Mouse (Mus musculus) kidney, adult 9 months (tissue): Measurements from ENCODE around the gene Ust.

ENCODE experiments used
- DNase-seq: peaks from one replicate; pipeline ENCODE4 v3.0.0; 2022

Ust gene

GRCm38 (mm10) chr10:8427671-8428364 lies 90.8 kb downstream of the Ust start:
- no peak for DNase-seq

GRCm38 (mm10) chr10:8419496-8420009 lies 99.1 kb downstream of the Ust start:
- no peak for DNase-seq

- DNase-seq, result no peak
Observed at GRCm38 (mm10) chr10:8415474-8415873, 103.2 kb downstream of the Ust start.

DNA sequence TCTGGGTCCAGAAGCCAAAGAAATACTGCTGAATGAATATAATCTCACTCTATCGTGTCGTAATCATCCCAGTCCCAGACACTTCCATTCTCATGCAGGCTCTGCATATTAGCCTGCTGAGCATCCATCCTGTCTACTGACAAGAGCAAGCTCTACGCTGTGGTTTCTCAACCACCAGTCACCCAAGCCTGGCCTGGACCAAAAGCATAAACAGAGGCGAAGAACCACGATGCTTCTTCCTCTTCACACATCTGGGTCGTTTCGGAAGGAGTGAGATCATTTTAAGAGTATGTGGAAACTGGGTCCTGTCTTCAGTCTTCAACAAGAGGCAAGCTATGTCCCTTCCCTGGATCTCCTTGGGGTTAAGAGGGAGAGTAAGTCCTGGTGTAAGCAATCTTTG lies 103.6 kb downstream of the Ust start:
- DNase-seq, result no peak

GRCm38 (mm10) chr10:8405141-8405540 lies 113.5 kb downstream of the Ust start:
- DNase-seq, result no peak

DNA sequence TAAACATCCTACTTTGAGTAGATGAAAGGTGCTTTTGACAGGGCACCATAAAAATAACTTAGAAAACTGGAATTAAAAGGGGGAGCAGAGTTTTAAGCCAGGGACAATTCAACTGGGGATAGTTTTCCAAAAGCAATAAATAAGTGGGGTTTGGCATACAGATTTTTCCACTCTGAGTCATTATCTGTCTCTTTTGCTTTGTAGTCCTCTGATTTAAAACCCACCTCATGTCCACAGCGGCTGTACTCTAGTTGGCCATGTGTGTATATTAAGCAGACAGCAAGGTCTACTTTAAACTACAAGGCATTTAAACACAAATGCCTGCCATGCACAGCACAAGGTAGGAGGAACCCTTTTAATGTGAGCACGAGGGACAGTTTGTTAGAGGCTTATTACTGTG lies 126.4 kb downstream of the Ust start:
- DNase-seq, result no peak

- no peak for DNase-seq
Observed at GRCm38 (mm10) chr10:8391264-8391748, 127.3 kb downstream of the Ust start.

GRCm38 (mm10) chr10:8388239-8388638 lies 130.4 kb downstream of the Ust start:
- DNase-seq, result no peak

- no peak for DNase-seq
Observed at GRCm38 (mm10) chr10:8369894-8370500, 148.6 kb downstream of the Ust start.

DNA sequence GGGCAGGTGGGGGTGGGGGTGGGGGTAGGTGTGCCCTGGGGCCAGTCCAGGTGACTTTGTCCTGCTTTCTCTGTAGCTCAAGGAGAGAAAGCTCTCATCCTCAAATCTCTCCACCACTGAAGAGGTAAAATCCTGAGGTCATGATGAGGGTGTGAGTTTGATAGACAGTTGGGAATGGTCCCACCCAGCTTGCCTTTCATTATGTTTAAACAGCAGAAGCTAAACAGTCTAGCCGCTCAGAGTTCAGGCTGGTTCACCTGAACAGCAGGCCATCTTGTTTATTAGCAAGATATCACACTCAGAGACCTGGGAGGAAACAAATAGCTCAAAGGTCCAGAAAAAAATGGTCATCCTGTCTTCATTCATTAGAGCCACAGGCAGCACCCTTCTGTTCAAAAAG lies 152.8 kb downstream of the Ust start:
- no peak for DNase-seq

DNA sequence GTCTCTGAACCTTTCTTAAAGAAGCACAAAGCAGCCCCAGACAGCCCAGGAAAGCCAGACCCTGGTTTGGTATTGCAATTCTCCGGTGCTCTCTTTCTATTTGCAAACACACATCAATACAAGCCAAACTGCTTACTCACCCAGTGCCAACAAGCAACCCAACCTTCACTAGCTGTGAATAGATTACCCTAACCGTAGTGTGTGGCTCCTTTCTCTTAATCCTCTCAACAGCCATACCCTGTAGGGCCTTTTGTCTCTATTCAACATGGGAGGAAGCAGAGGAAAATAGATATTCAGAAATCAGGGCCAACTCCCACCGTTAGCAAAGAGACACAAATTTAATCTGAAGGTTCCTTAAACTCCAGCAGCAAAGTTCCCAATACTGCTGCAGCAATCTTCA lies 154.4 kb downstream of the Ust start:
- no peak for DNase-seq

GRCm38 (mm10) chr10:8363281-8363680 lies 155.3 kb downstream of the Ust start:
- DNase-seq, result no peak

GRCm38 (mm10) chr10:8358286-8359045 lies 160.2 kb downstream of the Ust start:
- no peak for DNase-seq

DNA sequence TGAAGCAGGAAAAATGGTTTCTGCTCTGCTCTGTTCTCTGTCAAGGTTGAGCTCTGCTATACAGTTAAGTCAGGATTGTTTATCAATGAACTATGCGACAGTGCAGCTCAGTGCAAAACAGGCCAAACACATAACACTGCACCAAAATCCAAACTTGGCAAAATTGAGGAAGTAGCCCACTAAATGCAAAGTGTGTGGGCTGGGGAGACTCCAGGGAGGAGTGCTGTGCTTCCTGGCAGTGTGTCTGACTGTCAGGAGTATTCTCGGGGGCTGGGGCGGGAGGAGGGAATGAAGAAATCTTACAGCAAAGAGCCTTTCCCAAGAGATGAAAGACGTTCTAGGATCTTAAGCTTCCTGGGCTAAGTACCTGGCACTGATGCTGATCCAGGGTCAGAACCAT lies 165.1 kb downstream of the Ust start:
- no peak for DNase-seq

DNA sequence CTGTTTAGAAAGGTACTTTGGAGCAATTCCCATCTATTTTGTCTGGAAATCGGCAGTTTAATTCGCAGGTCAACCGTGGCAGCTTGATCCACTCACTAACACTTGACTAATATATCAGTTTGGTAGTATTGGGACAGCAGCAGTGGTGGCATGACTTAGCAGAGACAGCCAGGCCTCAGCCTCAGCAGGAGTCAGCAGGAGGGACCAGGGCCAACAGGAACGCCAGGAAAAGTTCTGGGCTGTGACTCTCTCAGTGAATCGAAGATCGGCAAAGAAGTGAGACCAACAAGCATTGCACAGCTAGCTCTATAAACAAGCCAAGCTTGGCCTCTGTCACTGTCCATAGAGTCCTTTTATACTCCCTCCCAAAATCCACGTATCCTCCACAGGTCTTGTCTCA lies 168.0 kb downstream of the Ust start:
- no peak for DNase-seq

DNA sequence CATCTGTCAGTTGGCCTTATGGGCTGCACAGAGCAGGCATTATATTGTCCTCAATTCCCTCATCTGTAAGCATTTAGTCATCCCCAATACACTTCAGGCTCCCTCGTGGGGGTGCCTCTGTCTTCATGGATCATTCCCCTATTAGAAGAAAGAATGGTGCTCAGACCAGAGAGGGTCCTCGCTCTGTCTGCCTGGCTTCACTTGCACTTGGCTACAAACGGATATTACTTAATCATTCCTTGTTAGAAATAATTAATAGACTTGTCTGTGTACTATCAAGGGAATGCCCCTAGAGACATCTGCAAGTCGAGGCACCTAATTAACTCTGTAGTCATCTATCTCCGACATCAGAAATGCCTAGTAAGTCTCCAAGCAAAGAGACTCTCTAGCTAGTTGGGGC lies 171.1 kb downstream of the Ust start:
- DNase-seq, result no peak

GRCm38 (mm10) chr10:8342556-8342955 lies 176.1 kb downstream of the Ust start:
- DNase-seq, result no peak

DNA sequence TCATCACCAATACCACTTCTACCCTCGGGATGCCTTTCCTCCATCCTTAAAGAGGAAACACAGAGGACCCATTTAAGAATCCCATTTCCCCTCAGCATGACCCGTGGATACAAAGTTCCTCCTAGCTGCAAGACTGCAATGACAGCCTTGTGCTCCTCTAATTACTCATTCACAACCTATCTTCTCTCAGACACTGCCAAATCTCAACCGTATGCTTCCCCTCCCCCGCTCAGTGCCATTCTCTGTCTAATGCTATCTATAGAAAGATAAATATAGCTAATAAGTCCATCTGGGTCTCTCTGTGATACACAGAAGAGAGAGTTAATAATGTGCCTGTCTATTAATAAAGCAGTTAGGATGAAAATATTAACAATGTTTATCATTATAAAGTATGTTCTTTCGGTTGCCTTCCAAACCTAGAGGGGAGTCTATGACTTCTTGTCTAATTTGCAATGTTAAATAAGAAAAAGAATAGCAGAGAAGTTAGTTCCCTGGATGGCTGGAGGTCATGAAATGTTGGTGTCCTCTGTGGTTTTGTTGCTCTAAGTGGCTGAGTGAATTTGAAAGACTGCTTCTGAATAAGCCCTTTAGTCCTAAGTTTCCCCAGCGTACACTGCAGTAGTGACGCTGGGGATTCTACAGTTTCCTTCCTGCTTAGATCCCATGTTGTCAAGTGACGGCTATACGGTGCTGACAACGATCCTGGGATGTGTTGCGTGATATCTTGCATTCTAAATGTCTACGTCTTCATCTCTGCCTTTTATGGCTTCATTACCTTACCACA lies 178.8 kb downstream of the Ust start:
- no peak for DNase-seq

GRCm38 (mm10) chr10:8336601-8337000 lies 182.0 kb downstream of the Ust start:
- no peak for DNase-seq

DNA sequence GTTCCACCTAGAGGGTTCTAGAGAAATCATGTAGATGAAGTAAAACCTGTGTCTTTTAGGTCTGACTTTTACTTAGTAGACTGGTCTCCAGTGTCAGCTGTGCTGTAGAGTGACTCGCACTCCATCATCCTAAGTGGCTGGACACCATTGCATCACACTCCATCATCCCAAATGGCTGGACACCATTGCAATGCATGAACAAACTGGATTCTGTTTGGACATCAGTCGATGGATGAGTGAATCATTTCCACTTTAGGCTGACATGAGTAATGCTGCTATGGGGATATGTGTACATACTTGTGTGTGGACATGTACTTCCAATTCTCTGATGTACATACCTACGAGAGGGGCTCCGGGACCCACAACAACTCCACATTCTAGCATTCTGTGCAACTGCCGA lies 187.7 kb downstream of the Ust start:
- no peak for DNase-seq

DNA sequence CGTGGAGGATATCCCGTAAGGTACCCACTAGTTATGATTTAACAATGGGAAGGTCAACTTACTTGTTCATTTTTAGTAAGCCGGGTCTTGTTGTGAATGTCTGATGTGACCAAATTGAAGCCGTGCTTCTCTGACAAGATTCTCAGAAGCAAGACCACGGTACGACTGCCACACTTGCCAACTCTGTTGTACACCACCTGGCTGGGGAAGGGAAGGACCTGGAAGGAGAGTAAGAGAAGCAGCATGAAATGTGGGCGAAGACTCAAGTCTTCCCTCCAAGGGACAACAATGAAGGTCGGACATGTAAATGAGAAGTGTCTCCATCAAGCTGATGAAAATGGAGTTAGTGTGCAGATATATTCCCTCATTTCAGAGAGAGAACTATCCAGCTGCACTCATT lies 188.6 kb downstream of the Ust start:
- DNase-seq, result no peak

DNA sequence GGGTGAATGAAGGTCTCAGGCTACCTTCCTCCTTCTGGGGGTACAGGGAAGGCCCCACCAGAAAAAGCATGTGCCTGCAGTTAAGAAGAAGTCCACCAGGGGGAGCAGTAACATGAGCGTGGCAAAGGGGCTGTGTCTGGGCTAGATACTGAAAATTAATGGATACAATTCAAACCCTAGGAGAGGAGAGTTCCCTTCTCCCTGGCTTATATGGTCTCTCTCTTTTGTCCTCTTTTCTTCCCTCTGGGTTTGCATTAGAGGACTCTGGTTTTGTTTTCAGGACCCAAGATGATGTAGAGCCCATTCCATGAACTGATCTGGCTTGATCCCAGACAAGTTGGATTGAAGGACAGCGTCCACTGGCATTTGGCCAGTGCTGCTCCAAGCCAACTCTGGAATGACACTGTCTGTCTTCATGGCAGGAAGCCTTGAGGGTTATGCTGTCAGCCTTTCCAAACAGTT lies 195.3 kb downstream of the Ust start:
- DNase-seq, result peak; percentile 41

DNA sequence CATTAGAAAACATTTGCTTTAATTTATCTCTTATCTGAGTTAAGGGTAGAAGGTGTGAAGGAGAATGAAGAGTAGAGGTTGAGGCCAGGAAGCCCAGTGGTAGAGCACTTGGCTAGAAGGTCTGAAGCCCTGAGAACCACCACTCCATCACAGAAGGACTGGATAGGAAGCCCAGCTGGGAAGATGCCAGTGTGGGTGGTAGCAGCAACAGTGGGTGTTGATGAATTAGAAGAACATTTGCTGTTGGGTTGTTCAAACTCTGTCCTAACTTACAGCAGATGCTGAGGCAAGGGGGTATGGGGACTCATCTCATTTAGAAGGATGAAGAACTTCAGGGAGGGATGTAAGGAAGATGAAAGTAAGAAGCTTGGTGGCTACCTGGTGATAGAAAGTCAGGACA lies 197.9 kb downstream of the Ust start:
- no peak for DNase-seq
